Mouse (Mus musculus) limb, embryonic 14.5 days (tissue): ENCODE data around the gene Hoxd3. TPM values are rescaled to one million over a fixed set of nuclear protein-coding genes. Genes with fewer than 3 reads are reported as not detected.

ENCODE experiments used
- ATAC-seq: fragments of 200-750 bp; cut with Nextera tagmentation; 2 replicates; pipeline ENCODE4 v1.8.0; 2017; ENCODE audit warnings: low read depth, moderate number of reproducible peaks, moderate TSS enrichment; ENCODE audit not compliant: low FRiP score
- DNase-seq: peaks from one replicate; pipeline ENCODE4 v3.0.0-alpha.2; 2015; ENCODE audit warnings: low spot score
- H3K27ac ChIP-seq: fragments of 300-500 bp; sonication (generic); replicated peaks from 2 replicates; pipeline ENCODE4 v1.5.1; 2014; ENCODE audit warnings: low read depth, mild to moderate bottlenecking, low read length, moderate library complexity, mixed read lengths
- H3K27me3 ChIP-seq: fragments of 300-500 bp; sonication (generic); 2 replicates; pipeline ENCODE4 v1.6.1; 2014; ENCODE audit warnings: low read length, mixed read lengths; ENCODE audit not compliant: control insufficient read depth, insufficient read depth
- H3K36me3 ChIP-seq: fragments of 300-500 bp; sonication (generic); 2 replicates; pipeline ENCODE4 v1.6.1; 2014; ENCODE audit warnings: mild to moderate bottlenecking, low read length, moderate library complexity, mixed read lengths; ENCODE audit not compliant: control insufficient read depth, insufficient read depth
- H3K4me1 ChIP-seq: fragments of 300-500 bp; sonication (generic); 2 replicates; pipeline ENCODE4 v1.6.1; 2014; ENCODE audit warnings: antibody characterized with exemption, low read length, mixed read lengths; ENCODE audit not compliant: control insufficient read depth, insufficient read depth
- H3K4me2 ChIP-seq: fragments of 300-500 bp; sonication (generic); replicated peaks from 2 replicates; pipeline ENCODE4 v1.6.1; 2014; ENCODE audit warnings: low read depth, mild to moderate bottlenecking, low read length, moderate library complexity; ENCODE audit not compliant: severe bottlenecking
- H3K4me3 ChIP-seq: fragments of 300-500 bp; sonication (generic); replicated peaks from 2 replicates; pipeline ENCODE4 v1.5.1; 2014; ENCODE audit warnings: low read length
- H3K9ac ChIP-seq: fragments of 300-500 bp; sonication (generic); 2 replicates; pipeline ENCODE4 v1.6.1; 2014; ENCODE audit warnings: mild to moderate bottlenecking, low read depth, low read length, moderate library complexity; ENCODE audit not compliant: severe bottlenecking
- H3K9me3 ChIP-seq: fragments of 300-500 bp; sonication (generic); 2 replicates; pipeline ENCODE4 v1.6.1; 2016; ENCODE audit warnings: low read length; ENCODE audit not compliant: control insufficient read depth
- POLR2A ChIP-seq: fragments of 200-500 bp; IDR thresholded peaks from 2 replicates; pipeline ENCODE4 v1.8.0; 2012; ENCODE audit warnings: inconsistent platforms, mild to moderate bottlenecking, moderate library complexity, borderline replicate concordance; ENCODE audit not compliant: insufficient read depth, insufficient read length; ENCODE audit errors: extremely low read depth
- WGBS: fragments of 180-500 bp; shearing (Covaris S2); extraction: QIAGEN DNeasy Blood & Tissue Kit; methylation state at CpG from one replicate; pipeline ENCODE4 v1.1.7; 2014; 5-methylcytosine and 5-hydroxymethylcytosine counted together
- microRNA counts: library from miRNA; unstranded; fragments of <30 nt; microRNA quantifications from one replicate; lab custom pipeline; 2016
- microRNA-seq: library from miRNA; unstranded; fragments of <30 nt; microRNA quantifications from one replicate; pipeline ENCODE4, GENCODE M21; 2016
- polyA plus RNA-seq, 2 experiments: library from polyadenylated mRNA; depleted of rRNA in 1 of 2; stranded (reverse) in 1 of 2; unstranded in 1 of 2; fragments of >200 nt; fragmentation: Nextera tagmentation in 1 of 2; extraction: Ambion mirVana in 1 of 2; gene quantifications; 2 replicates each; pipeline versions ENCODE4 v1.2.1 to v1.2.3; 2012 to 2014

The Hoxd3 gene
- polyA plus RNA-seq, 2 experiments, result 0.59 to 2.3 TPM

- 69% methylated on average over 13 of the region's 13 CpGs for WGBS
- no peaks in the 10 kb centered on the region for H3K27me3 ChIP-seq
- H3K4me2 ChIP-seq, result no peak overlapping the region
- H3K9me3 ChIP-seq, result no peaks in the 10 kb centered on the region
- no peak for TF ChIP-seq POLR2A
- H3K9ac ChIP-seq, result no peak overlapping the region
- no peak overlapping the region for H3K27ac ChIP-seq
- H3K36me3 ChIP-seq, result no peaks in the 10 kb centered on the region
- H3K4me3 ChIP-seq, result no peak overlapping the region
- ATAC-seq, result no peak
- no peak for DNase-seq
- no peaks in the 10 kb centered on the region for H3K4me1 ChIP-seq
Measured at GRCm38 (mm10) chr2:74777536-74778275, 66.0 kb downstream of the Hoxd3 start.

- TF ChIP-seq POLR2A, result no peak
- peak; percentile 64 for DNase-seq
- WGBS, result 60% methylated on average over 5 of the region's 5 CpGs
Measured at GRCm38 (mm10) chr2:74781386-74781785, 69.7 kb downstream of the Hoxd3 start.

GRCm38 (mm10) chr2:74795531-74795930 is 83.8 kb downstream of the Hoxd3 start:
- 45% methylated on average over 7 of the region's 7 CpGs for WGBS
- ATAC-seq (0 out of 2 replicates have a peak, but pooled peaks have one; percentile 70), DNase-seq (peak; percentile 53)
- H3K36me3 ChIP-seq, result no peaks in the 10 kb centered on the region
- H3K9me3 ChIP-seq, result no peaks in the 10 kb centered on the region
- no peak for TF ChIP-seq POLR2A
- no peak overlapping the region for H3K4me2 ChIP-seq
- 0 out of 2 replicates have a peak overlapping the region, but pooled peaks have one; percentile 2 for H3K27ac ChIP-seq
- H3K4me3 ChIP-seq, result no peak overlapping the region
- H3K9ac ChIP-seq, result no peak overlapping the region
- H3K27me3 ChIP-seq, result no peaks in the 10 kb centered on the region
- 0 out of 2 replicates have a peak, but pooled peaks cover 3% of the 10 kb centered on the region for H3K4me1 ChIP-seq

More at GRCm38 (mm10) chr2:74781386-74781785, 69.7 kb downstream of the Hoxd3 start:
- Histone ChIP-seq H3K27me3 (no peaks in the 10 kb centered on the region), H3K4me2 (no peak overlapping the region), H3K36me3 (no peaks in the 10 kb centered on the region), H3K4me1 (no peaks in the 10 kb centered on the region), H3K9ac (no peak overlapping the region), H3K4me3 (no peak overlapping the region), H3K9me3 (no peaks in the 10 kb centered on the region), H3K27ac (no peak overlapping the region)
- no peak; the same call in 1 of the 2 replicates for ATAC-seq

MicroRNA genes within 50 kb of the gene (microRNA counts, 519-probe panel; counts per million panel counts)
- 3,574 counts per million, percentile 72 among the panel's probes with 10 or more counts for microRNA mmu-miR-10b (lab: Ali Mortazavi, UCI)

Small RNA genes within 50 kb of the gene (microRNA-seq; reads per million reads assigned to microRNA genes)
- not detected for gene Gm44463
- gene Mir10b, result 11,758 reads per million, percentile 94 among the genes with 10 or more reads in this experiment

Other genes with a start within 250 kb of the Hoxd3 start
- gene Lnpk, start 132.5 kb upstream of the Hoxd3 start, polyA plus RNA-seq (2012; rRNA removed), result 26.5 and 27.4 TPM in 2 replicates
- 35.3 and 38.4 TPM in 2 replicates for gene Lnpk, start 132.5 kb upstream of the Hoxd3 start, polyA plus RNA-seq (2014; fragmentation: Nextera tagmentation; extraction: Ambion mirVana)
- 8.9 and 15.2 TPM in 2 replicates for gene Evx2, start 52.4 kb upstream of the Hoxd3 start, polyA plus RNA-seq (2012; rRNA removed)
- gene Evx2, start 52.4 kb upstream of the Hoxd3 start, polyA plus RNA-seq (2014; fragmentation: Nextera tagmentation; extraction: Ambion mirVana), result 2.3 and 3.4 TPM in 2 replicates
- gene Hoxd13, start 43.6 kb upstream of the Hoxd3 start, polyA plus RNA-seq (2012; rRNA removed), result 109 and 150 TPM in 2 replicates
- 54.6 and 70.5 TPM in 2 replicates for gene Hoxd13, start 43.6 kb upstream of the Hoxd3 start, polyA plus RNA-seq (2014; fragmentation: Nextera tagmentation; extraction: Ambion mirVana)
- gene Hoxd12, start 36.9 kb upstream of the Hoxd3 start, polyA plus RNA-seq (2012; rRNA removed), result 43.3 and 58.3 TPM in 2 replicates
- 38.4 and 53.0 TPM in 2 replicates for gene Hoxd12, start 36.9 kb upstream of the Hoxd3 start, polyA plus RNA-seq (2014; fragmentation: Nextera tagmentation; extraction: Ambion mirVana)
- 40.0 and 60.8 TPM in 2 replicates for gene Hoxd11, start 32.4 kb upstream of the Hoxd3 start, polyA plus RNA-seq (2012; rRNA removed)
- 21.4 and 30.0 TPM in 2 replicates for gene Hoxd11, start 32.4 kb upstream of the Hoxd3 start, polyA plus RNA-seq (2014; fragmentation: Nextera tagmentation; extraction: Ambion mirVana)
- 37.9 and 39.4 TPM in 2 replicates for gene Hoxd10, start 20.0 kb upstream of the Hoxd3 start, polyA plus RNA-seq (2012; rRNA removed)
- gene Hoxd10, start 20.0 kb upstream of the Hoxd3 start, polyA plus RNA-seq (2014; fragmentation: Nextera tagmentation; extraction: Ambion mirVana), result 18.3 and 26.1 TPM in 2 replicates
- gene Hoxd9, start 14.2 kb upstream of the Hoxd3 start, polyA plus RNA-seq (2012; rRNA removed), result 19.6 and 25.7 TPM in 2 replicates
- 7.6 and 8.7 TPM in 2 replicates for gene Hoxd9, start 14.2 kb upstream of the Hoxd3 start, polyA plus RNA-seq (2014; fragmentation: Nextera tagmentation; extraction: Ambion mirVana)
- 12.7 and 13.1 TPM in 2 replicates for gene Hoxd8, start 7.3 kb upstream of the Hoxd3 start, polyA plus RNA-seq (2012; rRNA removed)
- 11.4 and 12.8 TPM in 2 replicates for gene Hoxd8, start 7.3 kb upstream of the Hoxd3 start, polyA plus RNA-seq (2014; fragmentation: Nextera tagmentation; extraction: Ambion mirVana)
- 14.7 and 17.8 TPM in 2 replicates for gene Hoxd4, start within 50 bp of the Hoxd3 start, polyA plus RNA-seq (2012; rRNA removed)
- gene Hoxd4, start within 50 bp of the Hoxd3 start, polyA plus RNA-seq (2014; fragmentation: Nextera tagmentation; extraction: Ambion mirVana), result 0.63 and 0.73 TPM in 2 replicates
- 5.0 and 5.9 TPM in 2 replicates for gene Gm28230, start 14.8 kb downstream of the Hoxd3 start, polyA plus RNA-seq (2012; rRNA removed)
- gene Gm28230, start 14.8 kb downstream of the Hoxd3 start, polyA plus RNA-seq (2014; fragmentation: Nextera tagmentation; extraction: Ambion mirVana), result 0.18 and 0.21 TPM in 2 replicates
- 0.50 and 0.59 TPM in 2 replicates for gene Hoxd1, start 51.1 kb downstream of the Hoxd3 start, polyA plus RNA-seq (2012; rRNA removed)
- 0.44 and 0.48 TPM in 2 replicates for gene Hoxd1, start 51.1 kb downstream of the Hoxd3 start, polyA plus RNA-seq (2014; fragmentation: Nextera tagmentation; extraction: Ambion mirVana)
- gene Mtx2, start 113.9 kb downstream of the Hoxd3 start, polyA plus RNA-seq (2012; rRNA removed), result 69.0 and 72.4 TPM in 2 replicates
- gene Mtx2, start 113.9 kb downstream of the Hoxd3 start, polyA plus RNA-seq (2014; fragmentation: Nextera tagmentation; extraction: Ambion mirVana), result 121 and 132 TPM in 2 replicates